Mouse (Mus musculus): ENCODE measurements around the gene Ndst4. TPM values are rescaled to one million over a fixed set of nuclear protein-coding genes. Genes with fewer than 3 reads are reported as not detected.

Ndst4 gene
- polyA plus RNA-seq (2017; shearing (Covaris generic)) = not detected

DNA sequence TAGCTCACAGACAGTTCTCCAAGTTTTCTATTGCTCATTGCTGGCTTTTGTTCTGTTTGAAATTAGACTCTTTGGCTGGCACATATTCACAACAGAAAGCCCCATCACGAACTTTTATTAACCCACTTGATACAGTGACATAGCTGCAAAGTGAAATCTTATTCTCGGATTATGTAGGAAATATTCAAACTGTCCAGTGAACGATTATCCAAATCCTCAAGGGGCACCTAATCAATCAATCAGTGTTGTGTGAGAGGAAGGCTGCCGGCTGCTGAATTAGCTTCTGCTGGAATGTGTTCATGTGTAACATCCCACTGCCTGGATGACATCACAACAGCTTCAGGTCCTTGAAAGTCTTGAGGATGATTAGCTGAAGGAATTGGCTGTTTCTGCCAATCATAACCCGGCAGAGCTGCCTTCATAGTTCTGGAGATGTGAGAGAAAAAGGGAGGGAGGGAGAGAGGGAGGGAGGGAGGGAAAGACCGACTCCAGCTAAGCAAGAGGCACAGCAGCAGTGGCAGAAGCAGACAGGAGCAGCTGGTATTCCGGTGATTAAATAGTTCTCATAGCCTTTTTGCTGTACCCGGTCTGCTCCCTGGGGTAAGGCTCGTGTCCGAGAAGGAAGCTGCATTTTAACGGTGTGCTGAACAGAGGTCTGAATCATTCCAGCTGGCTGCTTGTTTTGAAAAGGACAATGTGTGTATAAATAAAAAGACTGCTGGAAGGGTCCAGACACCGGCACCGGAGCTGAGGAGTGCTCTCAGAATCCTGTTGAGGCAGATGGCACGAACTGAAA lies at the start of gene Ndst4:
TSS of gene Ndst4 (plus strand) at position 476 of the 796 bp plus-strand sequence.

